Mouse (Mus musculus) hematopoietic stem cell, adult 5-6 weeks (primary cell): ENCODE data around the gene Dgat2. TPM values are rescaled to one million over a fixed set of nuclear protein-coding genes. Genes with fewer than 3 reads are reported as not detected.

Experiments used
- ATAC-seq, 2 experiments: fragments of 125-278 bp in 1 of 2; replicated peaks in 1 of 2; 2 replicates each; pipeline ENCODE4 v1.8.0; 2016 to 2017; ENCODE audit warnings: inconsistent platforms in 2 of 2, mild to moderate bottlenecking in 2 of 2, moderate number of reproducible peaks in 2 of 2, low read depth in 1 of 2, moderate TSS enrichment in 1 of 2; ENCODE audit not compliant: low FRiP score in 2 of 2, poor library complexity in 2 of 2, severe bottlenecking in 2 of 2, insufficient read depth in 1 of 2, low TSS enrichment in 1 of 2
- total RNA-seq: library from RNA; stranded (forward); fragments of 172-1452, 232-1000 nt; gene quantifications from 2 replicates; pipeline ENCODE4 v1.2.3, GENCODE M21; 2017

Dgat2 gene
- total RNA-seq, 1 experiment from 2014 or later: 0.69 TPM

DNA sequence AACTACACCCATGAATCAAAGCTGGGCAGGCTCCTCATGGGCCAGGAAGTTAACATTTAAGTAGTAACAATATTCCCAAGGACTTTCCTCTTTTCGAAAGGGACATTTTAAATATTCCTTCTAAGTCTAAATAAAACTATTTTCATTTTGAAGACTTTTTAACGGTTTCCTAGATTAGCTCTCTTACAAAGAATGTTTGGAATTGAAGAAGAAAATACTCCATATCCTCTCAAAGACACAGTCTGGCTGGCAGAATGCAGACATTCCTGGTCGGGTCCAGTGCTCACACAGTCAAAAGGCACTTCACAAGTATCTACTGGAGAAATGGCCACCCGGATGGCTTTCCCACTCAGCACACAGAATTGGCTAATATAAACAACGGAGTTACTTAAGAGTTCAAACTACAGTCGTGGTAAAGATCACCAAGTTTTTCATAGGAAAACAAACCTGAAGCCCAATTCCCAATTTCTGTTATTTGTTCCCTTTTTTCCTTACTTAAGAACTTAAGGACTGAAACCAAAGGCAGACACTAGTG is 50.6 kb downstream of the Dgat2 start:
- no peak for ATAC-seq

DNA sequence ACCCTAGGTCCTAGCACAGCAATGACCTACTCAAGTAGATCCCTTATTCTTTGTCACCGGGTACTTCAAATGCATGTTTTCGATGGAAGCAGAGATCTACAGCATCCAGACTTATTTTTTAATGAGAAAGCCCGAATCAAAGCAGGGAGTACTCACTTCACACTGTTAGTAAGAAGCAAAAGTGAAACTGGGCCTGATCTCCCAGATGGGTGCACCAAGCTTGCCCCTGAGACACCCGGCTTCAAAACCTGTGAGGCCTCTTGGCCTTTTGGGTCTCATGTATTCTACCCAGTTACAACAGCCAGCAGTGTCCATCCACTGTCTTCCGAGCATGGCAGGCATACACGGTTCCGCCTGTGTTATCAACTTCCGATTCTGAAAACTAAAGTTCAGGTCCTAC is 53.6 kb downstream of the Dgat2 start:
- ATAC-seq: peak; percentile 49 to 54; a peak in 1 of 4 replicates

DNA sequence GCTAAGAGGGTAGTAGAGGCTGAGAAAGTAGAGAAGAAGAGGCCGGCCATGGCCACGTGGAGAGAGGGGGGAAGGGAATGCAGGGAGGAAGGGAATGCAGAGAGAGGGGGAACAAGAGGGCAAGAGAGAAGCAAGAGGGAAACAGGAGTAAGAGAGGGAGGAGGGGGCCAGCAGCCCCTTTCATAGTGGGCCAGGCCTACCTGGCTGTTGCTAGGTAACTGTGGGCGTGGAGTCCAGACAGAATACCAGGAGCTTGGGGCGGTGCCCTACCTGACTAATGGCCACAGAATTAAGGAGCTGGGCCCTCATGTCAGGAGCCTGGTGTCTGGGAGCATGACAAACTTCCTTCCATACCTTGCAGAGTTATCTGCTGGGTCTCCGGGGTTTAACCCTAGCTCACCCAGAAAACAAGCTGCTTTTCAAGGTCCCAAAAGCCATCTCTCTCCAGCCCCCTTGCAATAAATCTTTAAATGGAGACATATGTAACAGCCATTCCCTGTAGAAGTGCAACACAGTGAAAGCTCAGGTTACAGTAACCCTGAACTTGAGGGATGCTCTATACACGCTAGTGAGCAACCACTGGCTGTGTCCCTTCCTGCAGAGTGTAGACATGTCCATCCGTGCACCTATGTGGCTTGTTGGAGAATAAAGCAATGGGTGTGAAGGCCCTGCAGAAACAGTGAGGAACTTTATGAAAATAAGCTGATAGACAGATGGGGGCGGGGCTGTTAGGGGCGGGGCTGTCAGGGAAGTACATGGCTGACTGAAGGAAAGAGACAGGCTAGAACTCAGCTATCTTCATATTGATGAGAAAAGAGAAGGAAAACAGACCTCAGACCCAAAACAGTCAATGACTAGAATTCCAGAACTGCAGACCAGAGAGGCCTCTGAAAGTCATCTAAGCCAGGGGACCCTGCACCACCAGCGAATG is 54.2 kb downstream of the Dgat2 start:
- no peak for ATAC-seq

- ATAC-seq: no peak; a peak in 1 of 4 replicates
Observed at GRCm38 (mm10) chr7:99126057-99126456, 56.5 kb downstream of the Dgat2 start.

DNA sequence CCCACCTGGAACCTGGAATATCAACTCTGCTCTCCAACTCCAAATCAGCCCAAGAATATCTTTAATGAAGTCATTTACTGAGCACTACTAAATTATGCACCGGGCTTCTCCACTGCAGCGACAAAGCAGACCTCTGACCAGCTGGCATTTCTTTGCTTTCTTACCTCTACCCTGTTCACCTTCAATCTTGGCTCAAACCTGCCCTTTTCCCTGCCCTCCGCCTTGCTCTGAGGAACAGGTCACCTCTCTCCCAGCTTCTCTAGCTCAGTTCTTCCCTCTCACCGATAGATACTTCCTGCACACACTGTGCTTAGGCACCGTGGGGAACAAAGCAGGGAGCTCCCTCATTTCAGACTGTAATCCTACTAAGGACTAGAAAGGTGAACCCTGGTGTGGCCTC is 59.9 kb downstream of the Dgat2 start:
- ATAC-seq: no peak

- peak; percentile 86 to 95 for ATAC-seq
Observed at GRCm38 (mm10) chr7:99120865-99121521, 61.5 kb downstream of the Dgat2 start.

DNA sequence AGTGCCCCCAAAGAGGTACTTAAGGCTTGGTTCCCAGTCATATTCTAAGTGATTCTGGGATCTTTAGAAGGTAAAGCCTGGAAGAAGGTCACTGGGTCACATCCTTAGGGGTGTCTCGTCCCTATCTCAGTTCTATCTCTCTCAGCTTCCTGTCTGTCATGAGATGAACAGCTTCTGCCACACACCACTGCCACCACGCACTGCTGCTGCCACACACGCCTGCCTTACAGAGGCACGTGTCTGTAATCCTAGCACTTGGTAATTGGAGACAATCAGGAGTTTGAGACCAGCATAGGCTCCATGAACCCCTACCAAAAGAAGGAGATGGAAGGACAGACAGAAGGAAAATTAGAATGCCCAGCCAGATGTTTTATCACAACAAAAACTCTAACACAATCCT is 62.4 kb downstream of the Dgat2 start:
- ATAC-seq: no peak

DNA sequence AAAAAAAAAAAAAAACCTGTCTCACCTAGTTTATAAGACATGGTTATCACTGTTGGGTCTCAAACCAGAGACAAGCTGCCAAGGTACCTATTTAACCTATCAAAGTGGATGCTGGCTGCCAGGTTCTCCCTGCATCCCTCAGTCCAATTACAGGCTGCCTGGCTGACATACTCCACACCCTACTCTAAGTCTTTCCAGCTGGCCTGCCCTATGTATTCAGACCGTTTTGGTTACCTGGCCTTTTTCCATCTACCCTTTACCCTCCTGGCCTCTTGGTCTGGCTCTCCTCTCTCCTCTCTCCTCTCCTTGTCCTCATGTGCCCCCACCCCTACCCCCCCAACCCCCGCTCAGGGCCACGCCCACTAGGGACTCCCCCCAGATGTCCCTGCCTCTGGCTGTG is 65.7 kb downstream of the Dgat2 start:
- ATAC-seq: no peak

DNA sequence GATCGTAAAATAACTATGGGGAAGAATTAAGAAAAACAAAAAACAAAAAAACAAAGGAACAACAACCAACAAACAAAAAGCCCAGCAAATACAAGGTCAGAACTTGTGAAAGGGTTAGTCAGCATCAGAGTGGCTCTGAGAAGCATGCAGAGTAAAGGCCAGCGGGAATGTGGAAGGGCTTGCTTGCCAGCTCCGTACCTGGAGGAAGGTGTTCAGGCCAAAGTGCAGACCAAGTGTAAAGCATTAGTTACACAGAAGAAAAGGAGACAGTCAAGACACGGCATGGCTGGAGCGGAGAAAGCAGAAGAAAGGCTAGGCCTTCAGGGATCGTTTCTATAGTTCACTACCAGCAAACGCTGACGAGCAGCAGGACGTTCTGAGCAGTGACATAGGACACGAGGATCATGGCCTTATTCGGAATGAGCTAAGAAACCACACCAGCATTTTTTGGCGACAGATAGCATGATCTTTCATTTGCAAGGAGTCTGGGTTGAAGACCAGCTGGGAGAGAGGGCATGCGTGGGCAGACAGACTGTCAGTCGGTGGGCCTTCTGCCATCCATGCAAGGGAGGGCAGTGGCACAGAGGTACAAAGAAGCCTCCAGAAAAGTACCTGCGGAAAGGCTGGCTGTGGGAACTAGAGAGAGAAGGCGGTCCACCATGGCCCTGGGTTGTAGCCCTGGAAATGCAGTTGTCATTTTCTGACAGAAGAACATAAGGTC is 68.4 kb downstream of the Dgat2 start:
- ATAC-seq: no peak

GRCm38 (mm10) chr7:99107566-99107965 is 75.0 kb downstream of the Dgat2 start:
- no peak for ATAC-seq

GRCm38 (mm10) chr7:99106714-99107270 is 75.7 kb downstream of the Dgat2 start:
- ATAC-seq: no peak

Other genes with a start within 250 kb of the Dgat2 start
- gene Uvrag, start 41.6 kb downstream of the Dgat2 start, total RNA-seq: 34.4 and 39.3 TPM in 2 replicates
- 0.84 and 3.6 TPM in 2 replicates for gene Mogat2, start 55.9 kb upstream of the Dgat2 start, total RNA-seq
- gene Map6, start 84.7 kb upstream of the Dgat2 start, total RNA-seq: 0.20 TPM in 1 of 2 replicates, not detected in the other
- gene Serpinh1, start 170.5 kb upstream of the Dgat2 start, total RNA-seq: 3.1 and 5.0 TPM in 2 replicates
- 0.15 and 0.25 TPM in 2 replicates for gene Gdpd5, start 198.7 kb upstream of the Dgat2 start, total RNA-seq